Mouse (Mus musculus) liver, postnatal 0 days (tissue): Measurements from ENCODE around the gene Gm973.

Source experiments
- CTCF ChIP-seq: sonication (generic); IDR thresholded peaks from 2 replicates; pipeline ENCODE4 v1.5.1; 2016; ENCODE audit warnings: antibody characterized with exemption, low read depth
- EP300 ChIP-seq: IDR thresholded peaks from 2 replicates; pipeline ENCODE4 v1.6.1; 2016; ENCODE audit warnings: antibody characterized with exemption, low read depth, mild to moderate bottlenecking

DNA sequence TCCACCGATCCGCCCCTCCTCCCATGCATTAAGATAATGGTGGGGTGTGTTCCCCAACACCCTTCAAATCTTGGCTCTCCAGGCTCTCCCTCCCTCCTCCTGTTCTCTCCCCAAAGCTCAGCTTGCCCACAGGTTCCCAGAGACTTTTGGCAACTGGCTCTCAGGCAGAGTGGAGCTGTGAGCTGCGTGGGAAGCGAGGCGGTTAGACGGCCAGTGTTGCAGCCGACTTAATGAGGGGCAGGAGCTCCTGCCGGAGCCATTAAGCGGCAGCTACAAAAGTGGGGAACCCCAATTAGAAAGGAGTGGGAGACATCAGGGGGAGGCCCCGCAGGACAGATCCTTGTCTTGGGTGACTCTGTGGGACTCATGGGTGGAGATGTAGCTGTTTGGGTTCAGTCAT lies 76.3 kb downstream of the Gm973 start:
- no peak for TF ChIP-seq CTCF
- TF ChIP-seq EP300 = no peak
